Mouse (Mus musculus): ENCODE measurements around the gene Ifitm1.
"Not testable (repeated sequence)": the region's sequence is repeated elsewhere in the genome, so short reads cannot be mapped to it uniquely, and the experiment has no call there.

Ifitm1 gene

DNA sequence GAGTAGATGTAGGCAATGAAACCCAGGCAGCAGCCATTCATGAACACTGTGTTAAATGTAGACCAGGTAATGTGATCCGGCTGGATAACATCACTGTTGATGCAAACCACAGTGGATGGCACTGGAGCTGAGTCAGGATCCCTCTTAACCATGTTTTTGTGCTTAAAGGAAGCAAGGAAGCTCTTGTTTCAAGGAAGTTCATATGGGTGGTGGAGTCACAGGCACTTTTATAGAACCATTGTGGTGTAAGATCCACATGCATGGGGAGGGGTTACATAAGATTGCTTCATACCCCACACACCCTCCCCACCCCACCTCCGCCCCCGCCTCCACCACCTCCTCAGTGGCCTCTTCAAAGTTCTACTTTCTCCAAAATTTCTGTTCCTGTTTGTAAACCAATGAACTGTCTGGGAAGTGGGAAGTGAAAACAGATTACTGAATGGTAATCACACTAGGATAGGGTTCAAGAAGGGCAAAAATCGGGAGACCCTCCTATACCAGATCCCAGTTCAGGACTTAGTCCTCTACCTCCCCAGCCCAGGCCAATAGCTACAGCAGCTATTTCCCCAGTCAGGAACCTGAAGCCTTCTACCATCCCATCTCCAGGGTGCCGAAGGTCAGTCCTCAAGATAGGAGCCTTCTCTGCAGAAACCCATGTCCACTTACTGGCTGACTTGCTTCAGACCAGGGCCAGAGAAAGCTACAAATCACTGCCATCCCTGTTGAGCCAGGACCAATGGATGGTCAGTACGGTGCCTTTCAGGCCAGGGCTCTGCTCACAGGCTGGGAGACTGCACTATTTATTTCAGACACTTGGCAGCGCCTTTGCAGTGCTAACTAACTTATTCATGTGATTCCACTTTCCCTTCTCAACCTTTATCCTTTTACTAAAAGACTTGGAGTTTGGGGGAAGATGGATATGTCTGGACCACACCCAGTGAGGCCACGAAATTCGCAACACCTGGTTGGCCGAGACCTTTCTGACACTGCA is 50.0 kb downstream of the Ifitm1 start:
- no peak for DNase-seq (ENCODE audit: extremely low spot score)

DNA sequence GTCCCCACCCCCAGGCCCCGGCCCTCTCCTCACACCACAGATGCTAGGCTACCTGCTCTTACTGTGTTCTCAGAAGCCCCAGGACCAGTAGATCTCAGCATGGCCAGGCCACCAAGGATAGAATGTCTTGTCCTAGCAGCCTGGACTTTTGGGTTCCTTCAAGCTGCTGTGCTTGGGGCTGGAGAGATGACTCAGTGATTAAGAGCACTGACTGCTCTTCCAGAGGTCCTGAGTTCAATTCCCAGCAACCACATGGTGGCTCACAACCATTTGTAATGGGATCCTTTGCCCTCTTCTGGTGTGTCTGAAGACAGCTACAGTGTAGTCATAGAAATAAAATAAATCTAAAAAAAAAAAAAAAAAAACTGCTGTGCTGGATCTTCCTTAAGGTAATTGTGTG is 50.8 kb downstream of the Ifitm1 start, which contains the start of gene Ifitm6:
Ifitm6 (minus strand) TSS at position 101 of the 400 bp plus-strand sequence.
- DNase-seq (ENCODE audit: extremely low spot score) = not testable (repeated sequence)

DNA sequence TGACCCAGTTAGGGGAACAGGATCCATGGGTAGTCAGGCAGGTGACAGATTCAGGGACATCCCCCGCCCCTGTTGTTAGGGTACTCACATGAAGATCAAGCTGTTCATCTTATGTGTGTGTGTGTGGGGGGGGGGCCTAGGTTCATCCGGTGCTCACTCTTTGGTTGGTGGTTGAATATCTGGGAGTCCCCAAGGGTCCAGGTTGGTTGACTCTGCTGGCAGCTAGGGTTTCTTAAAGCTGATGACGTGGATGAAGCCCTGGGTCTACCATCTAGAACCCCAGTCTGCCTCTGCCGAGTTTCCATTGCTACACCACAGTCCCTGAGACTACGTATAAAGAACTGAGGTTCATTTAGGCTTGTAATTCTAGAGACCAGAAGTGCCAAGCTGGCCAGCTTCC is 52.0 kb downstream of the Ifitm1 start:
- DNase-seq (ENCODE audit: extremely low spot score) = no peak

All from embryo, embryonic 9.5 days (tissue).